Mouse (Mus musculus) left cerebral cortex, postnatal 14 days (tissue): ENCODE results near the gene Rbm6. TPM values are rescaled to one million over a fixed set of nuclear protein-coding genes. Genes with fewer than 3 reads are reported as not detected.

ENCODE experiments used
- DNase-seq, 2 experiments: peaks; one replicate each; pipeline ENCODE4 v3.0.0; 2021 to 2022; ENCODE audit warnings: low spot score in 2 of 2, mixed read lengths in 1 of 2
- intact Hi-C: fragments of 180-260 bp; cut with DNase I; formaldehyde crosslinking; loops from one replicate; pipeline ENCODE4 v1.15.1; 2025
- total RNA-seq, 2 experiments: library from RNA; stranded (reverse); gene quantifications; 2 replicates each; pipeline ENCODE4 v1.2.3; 2021

Gene Rbm6
- total RNA-seq, 2 experiments from 2014 or later, result 57.0 to 57.8 TPM

DNA sequence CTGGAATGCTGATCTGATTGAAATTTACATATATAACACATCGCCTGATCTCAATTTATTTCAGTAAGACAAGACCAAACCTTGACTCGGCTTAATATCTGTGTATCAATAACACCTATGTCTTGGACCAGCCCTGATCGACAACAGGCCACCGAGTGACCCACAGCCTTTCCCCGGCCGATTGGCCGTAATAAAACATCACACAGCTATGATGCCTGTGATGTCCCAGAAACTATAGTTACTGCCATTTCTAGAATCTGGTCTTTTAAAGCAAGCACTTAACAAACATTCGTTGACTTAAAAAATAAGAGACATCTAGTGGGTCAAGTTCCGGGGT lies 103.0 kb downstream of the Rbm6 start:
- intact Hi-C loops, result no loop called here
- no peak for DNase-seq

DNA sequence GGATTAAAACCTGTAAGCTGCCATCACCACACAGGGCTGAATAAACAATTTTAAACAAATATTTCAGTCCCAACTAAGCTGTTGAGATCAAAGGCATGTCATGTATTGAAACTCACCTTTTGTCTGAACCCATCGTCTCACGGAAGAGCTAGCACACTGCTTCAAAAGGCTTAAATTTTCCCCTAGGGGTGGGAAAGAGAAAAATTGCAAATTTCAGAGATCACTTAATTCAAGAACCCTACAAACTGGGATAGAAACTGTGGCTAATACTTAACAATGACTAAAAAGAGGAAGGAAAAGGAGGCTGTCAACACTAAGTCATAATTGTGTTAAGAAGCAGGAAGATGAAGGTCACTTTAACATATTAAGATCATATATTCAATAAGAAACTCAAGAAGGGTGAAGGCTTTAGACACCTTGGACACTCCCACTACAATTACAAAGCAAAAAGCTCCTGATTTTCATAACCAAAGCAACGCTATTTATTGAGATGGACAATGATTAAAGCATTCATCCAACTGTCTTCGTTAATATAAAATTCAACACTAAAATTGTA lies 103.5 kb downstream of the Rbm6 start:
- intact Hi-C loops, result no loop called here
- no peak for DNase-seq

DNA sequence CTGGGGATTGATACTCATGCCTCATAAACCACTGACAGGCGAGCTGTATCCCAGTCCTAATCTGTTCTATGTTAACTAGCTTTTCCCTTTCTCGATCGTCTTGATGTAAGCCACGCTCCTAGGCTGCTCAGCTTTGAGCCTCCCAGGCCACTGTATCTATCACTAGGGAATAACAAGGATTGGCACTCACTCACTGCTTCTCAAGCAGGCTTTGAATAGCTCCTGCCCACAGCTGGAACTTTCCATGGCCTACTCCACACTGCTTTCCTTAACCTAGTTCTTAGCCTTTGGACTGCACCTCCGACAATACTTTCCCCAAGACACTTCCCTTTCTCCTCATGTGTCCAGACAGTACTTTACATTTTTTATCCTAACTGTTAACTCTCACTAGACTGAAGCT lies 104.2 kb downstream of the Rbm6 start:
- no peak for DNase-seq
- intact Hi-C loops, result no loop called here

DNA sequence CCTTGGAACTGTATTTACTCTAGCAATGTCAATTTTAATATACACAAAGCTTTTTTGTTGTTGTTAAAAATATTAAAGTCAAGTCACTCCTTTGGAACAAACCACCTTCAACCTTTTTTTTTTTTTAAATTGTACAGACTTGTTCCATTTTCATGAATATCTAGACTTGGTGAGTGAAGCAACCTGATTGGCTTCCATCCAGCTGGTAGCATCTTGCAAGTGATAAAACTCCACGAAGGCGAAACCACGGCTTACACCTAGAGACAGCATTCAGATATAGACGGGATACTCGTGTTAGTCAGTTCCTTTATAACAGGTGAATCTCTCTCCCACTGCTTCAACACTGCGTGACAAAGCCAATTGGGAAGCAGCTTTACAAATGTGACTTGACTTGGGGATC lies 113.4 kb downstream of the Rbm6 start:
- DNase-seq, result no peak
- intact Hi-C loops, result no loop called here

DNA sequence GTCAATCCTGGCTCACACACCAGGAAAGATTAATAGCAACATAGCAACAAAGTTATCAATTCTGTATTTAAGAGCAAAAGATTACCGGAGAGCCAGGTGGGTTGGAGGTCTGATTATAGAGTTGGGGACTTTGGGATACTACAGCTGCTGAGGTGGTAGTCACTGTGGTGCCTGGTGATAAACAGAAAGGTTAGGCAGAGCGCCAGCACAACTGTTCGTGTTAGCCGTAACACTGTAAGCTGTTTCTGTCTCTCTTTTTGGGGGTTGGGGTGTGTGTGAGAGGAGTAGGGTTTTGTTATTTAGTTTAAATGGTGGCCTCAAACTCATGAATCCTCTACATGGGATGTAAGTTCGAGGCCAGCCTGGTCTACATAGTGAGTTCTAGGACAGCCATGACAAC lies 122.7 kb downstream of the Rbm6 start:
- intact Hi-C loops, result no loop called here
- DNase-seq, result no peak

DNA sequence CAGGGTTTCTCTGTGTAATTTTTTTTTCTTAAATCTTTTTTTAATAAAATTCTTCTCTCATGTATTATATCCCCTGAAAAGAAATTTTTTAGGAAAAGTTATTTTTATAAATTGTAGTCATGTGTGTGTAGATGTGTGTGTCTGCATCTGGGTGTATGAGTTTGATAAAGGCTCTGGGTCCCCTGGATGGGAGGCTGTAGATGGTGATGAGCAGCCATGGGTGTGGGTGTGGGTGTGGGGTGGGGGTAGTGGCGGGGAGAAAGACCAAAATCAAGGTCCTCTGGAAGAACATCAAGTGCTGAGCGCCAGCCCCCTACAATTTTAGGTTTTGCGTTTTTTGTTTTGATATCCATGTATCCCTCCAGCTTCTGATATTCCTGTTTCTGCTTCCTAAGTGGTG lies 125.0 kb downstream of the Rbm6 start:
- no peak for DNase-seq
- intact Hi-C loops, result no loop called here

DNA sequence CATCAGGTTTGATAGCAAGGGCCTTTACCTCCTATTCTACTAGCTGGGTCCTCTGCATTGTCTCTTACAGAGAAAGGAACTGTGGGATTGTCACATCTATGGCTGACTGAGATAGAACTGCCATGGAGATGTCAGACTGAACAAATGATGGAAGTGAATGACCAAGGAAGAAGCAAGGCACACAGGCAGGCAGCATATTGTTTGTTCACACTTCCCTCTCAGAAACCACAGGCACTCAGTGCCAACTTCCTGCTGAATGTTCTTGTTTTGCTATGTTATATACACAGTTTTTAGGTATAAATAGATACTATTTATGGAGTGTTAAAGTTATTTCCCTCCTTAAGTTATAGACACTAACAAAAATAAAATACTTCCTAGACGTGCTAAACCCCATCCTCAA lies 125.7 kb downstream of the Rbm6 start:
- DNase-seq, result no peak
- intact Hi-C loops, result no loop called here

DNA sequence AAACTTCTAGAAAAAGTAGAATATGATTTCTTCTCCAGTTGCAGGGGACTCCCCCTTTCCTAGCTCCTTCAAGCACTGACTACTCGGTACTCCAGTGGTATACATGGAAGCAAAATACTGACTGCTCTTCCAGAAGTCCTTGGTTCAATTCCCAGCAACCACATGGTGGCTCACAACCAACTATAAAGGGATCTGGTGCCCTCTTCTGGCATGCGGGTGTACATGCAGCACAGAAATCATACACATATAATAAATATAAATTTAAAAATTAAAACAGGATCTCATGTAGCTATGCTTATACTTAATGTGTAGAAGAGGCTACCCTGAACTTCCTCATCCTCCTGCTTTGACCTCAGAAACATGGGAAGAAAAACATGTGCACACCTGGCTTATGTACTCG lies 126.4 kb downstream of the Rbm6 start:
- no peak for DNase-seq
- intact Hi-C loops, result no loop called here

DNA sequence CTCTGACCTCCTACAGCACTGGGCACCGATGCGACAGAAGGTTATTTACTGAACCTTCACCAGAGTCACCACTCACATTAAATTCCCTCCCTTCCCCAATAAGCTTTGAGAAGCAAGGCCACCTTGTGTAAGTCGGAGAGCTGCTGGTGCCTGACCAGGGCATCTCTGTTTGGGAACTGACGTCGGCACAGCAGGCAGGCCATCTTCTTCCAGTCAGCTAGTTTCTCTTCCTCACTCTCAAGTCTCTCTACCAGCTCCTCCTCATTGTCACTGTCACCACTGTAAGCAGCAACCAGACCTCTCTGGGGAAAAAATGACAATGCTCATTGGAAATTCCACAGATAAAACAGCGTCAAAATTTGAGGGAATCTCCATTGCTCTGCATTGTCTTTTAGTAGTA lies 129.0 kb downstream of the Rbm6 start:
- DNase-seq, result no peak
- intact Hi-C loops, result no loop called here

DNA sequence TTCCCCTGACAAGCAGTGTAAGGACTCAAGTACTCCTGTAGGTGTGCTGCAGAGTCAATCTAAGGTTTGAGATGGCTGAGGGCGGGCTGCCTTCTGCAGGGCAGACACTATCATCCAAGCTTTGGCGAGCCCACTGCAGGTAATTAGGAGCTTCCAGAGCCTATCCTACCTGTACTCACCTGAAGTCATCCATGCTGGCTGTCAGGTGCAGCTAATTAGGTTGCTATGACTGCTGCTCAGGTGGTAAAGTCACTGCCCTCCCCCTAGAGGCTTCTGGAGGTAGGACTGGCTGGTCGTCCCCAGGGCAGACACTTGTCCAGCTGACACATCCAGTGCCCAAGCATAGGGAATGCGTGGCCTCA lies 134.2 kb downstream of the Rbm6 start:
- intact Hi-C loops, result loop anchor here (1.0 to 5.0 kb wide), 2 partner anchors 54 to 137 kb away; no protein-coding TSS in a partner anchor
- DNase-seq, result peak; percentile 34 to 45

DNA sequence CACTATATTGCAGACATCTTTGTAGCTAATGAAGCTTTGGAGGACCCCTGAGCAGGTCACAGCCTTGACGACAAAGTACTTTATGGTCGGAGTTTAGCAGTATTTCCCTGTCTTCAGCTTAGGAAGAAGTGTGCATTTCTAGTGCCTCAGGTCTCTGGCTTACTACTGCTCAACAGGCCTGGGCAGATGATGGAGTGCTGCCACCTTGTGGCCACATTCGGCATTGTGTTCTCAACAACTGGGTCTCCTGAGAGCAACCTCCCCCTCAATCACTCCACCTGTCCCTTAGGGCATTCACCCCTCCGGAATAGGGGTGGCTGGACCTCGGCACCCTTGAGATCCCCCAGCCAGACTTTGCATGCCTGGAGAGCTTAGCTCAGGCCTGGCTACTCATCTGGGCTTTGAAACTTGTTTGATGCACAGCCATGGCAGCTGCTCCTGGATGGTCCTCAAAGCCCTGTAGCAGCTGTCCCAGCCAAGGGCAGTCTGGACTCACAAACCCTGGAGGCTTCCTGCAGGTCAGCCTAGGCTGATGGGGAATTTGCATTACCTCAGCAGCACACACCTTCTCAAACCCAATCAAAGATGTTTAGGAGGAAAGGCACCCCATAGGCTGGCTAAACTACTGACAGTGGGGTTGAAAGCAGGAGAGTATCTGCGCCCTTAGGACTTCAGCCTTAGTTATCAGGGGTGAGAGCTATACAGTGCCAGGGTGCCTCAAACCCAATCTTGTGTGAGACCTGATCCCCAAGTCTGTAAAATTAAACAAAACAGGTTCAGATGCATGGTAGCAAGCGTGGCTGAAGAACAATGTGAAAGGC lies 134.8 kb downstream of the Rbm6 start:
- intact Hi-C loops, result loop anchor here (1.0 to 5.0 kb wide), 2 partner anchors 53 to 136 kb away; no protein-coding TSS in a partner anchor
- DNase-seq, result peak; percentile 92 to 95

DNA sequence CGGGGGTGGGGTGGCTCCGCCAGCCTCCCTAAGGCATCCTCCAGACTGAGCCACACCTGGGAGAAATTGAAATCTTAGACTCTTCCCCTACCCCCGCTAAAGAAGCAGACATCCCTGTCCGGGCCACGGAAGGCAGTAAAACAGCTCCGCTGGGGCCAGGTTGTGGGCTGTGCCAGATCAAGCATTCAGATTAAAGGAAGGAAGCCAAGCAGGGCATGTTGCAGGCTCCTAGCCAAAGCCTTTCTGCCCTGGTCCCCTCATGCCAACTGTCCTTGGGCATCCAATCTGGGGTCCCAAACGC lies 136.9 kb downstream of the Rbm6 start:
- intact Hi-C loops, result loop anchor here (5.0 kb wide), 1 partner anchor 134 kb away; no protein-coding TSS in a partner anchor
- DNase-seq, result no peak

DNA sequence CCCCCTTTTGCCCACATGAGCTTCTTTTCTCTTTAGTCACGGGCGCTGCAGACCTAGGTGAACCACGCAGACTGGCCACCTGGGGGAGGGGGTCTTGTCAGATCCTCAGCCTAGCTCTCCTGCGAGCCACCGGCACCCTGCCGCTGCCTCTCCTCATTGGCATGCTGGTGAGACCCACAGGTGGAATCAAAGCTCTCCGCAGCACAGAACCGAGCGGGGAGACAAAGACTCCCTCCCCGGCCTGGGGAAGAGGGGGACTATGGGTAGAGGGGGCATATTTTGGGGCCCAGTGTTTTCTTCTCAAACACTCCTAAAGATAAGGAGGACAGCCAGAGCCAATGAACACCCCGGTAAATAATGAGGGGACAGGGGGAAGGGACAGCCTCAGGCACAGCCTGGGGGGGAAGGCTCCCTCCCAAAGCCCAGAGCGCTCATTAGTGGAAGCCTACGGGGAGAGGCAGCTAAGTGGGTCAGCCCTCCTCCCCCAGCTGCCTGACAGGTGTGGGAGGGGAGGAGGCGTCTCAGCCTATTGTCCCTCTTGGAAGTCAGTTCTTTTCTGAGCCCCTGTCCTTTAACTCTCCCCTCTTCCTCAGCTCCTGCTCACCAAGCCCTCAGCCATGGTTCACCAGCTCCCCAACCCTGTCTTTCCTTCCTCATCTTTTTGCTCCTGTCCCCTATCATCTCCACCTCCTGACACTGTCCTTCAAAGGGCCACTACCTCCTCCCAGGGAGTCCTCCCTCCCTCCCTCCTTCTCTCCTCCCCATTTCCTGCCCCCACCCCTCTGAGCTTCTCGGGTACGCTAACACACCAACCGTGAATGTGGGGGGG lies 137.5 kb downstream of the Rbm6 start:
- DNase-seq, result peak in 1 of 2 experiments; percentile 37
- intact Hi-C loops, result loop anchor here (5.0 kb wide), 1 partner anchor 133 kb away; no protein-coding TSS in a partner anchor

DNA sequence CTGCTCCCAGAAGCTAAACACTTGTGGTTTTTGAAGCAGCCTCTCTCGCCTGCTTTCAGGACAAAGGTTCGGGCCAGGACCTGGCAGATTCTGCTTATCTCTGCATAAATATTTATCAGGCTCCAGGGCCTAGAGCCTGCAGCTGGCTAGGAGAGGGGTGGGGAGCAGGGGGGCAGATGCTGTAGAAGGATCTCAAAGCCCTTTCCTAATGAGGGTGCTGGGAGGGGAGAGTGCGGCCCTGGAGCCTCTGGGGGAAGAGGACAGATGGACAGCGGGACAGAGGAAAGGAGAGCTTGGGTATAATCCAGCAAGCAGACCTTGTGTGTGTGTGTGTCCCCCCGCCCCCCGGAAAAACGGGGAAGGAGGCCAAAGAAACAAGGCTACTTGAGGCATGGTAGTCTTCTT lies 138.5 kb downstream of the Rbm6 start:
- DNase-seq, result no peak
- intact Hi-C loops, result loop anchor here (5.0 kb wide), 1 partner anchor 87 kb away; no protein-coding TSS in a partner anchor

DNA sequence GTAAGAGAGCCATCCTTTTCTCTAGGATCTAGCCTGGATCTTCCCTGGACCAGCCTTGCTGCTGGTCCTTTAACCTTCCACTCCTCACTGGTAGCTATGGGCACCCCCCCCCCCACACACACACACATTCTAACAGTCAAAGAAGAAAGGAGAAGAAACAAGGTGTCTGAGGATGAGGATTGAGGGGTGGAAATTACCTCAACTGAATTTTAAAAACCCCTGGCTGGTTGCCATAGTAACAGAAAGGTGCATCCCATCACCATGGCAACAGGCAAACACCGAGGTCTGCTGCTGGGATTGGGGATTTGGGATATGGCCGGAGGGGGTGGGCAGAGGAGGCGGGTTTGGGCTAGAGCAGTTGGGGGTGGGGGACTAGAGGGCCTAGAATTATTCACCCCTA lies 143.3 kb downstream of the Rbm6 start:
- no peak for DNase-seq
- intact Hi-C loops, result loop anchor here (5.0 kb wide), 1 partner anchor 82 kb away; no protein-coding TSS in a partner anchor

DNA sequence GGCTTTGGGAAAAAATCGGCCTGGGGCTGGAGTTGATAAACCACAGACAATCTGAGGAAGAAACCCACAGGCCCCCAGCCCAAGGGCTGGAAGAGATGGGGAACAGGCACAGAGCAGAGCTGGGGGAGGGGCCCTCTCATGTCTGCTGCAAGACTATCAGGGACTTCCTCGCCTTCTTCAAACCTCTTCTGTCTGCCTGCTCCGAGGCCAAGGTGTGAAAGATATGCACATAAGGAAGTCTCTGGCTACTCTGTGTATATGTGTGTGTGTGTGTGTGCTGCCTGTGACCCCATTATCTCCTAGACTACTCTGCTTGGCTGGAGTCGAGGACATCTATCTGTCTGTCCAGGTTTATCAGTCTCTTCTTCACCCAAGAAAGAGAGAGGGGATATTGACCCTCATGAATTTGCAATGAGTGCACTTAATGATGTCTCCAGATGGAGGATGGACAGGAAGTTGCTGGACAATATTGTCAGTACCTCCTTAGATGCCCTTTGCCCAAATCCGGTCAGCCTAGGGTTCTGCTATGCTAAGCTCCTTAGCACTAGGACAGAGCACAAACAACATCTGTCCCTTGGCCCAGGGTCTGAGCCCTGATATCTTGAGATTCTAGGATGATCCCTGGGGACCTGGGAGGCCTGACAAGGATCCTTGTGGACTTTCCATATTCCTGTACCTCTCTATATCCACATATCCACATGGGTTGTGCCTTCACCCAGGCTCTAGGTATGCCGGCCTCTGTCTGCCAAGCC lies 143.9 kb downstream of the Rbm6 start:
- intact Hi-C loops, result no loop called here
- DNase-seq, result no peak

DNA sequence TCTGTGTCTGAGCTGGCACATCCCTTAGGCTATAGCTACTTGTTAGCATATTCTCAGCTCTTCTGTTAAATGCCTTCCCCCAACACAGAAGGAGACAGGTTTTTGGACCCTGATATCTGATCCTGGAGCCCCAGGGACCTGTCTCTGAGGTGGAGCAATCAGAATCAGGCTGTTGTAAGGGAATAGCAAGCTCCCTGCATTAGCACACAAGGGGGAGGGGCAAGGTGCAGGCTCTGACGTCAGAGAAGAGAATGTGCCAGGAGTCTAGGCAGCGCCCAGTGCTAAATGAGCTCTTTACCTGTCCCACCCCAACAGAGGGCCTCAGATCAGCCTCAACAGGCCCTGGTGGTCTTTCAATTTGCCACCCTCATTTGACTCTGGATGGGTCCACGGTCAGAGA lies 146.0 kb downstream of the Rbm6 start:
- no peak for DNase-seq
- intact Hi-C loops, result no loop called here

DNA sequence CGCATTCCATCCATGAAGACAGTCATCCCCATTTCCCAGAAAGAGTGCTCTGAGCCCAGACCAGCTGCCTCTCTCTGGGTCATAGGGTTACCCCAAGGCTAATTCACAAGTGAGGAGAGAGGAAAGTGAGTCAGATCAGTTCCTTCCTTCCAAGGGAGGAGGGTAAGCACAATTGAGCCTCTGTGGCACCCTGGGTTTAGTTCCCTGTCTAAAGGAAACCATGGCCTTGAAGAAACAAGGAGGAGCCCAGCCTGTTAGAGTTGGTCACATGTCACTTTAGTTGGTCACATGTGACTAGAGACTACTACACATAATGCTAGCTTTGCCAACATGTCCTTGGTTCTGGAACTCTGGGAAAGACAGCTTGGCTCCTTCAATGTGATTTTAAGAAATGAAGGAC lies 148.2 kb downstream of the Rbm6 start:
- DNase-seq, result no peak
- intact Hi-C loops, result no loop called here

DNA sequence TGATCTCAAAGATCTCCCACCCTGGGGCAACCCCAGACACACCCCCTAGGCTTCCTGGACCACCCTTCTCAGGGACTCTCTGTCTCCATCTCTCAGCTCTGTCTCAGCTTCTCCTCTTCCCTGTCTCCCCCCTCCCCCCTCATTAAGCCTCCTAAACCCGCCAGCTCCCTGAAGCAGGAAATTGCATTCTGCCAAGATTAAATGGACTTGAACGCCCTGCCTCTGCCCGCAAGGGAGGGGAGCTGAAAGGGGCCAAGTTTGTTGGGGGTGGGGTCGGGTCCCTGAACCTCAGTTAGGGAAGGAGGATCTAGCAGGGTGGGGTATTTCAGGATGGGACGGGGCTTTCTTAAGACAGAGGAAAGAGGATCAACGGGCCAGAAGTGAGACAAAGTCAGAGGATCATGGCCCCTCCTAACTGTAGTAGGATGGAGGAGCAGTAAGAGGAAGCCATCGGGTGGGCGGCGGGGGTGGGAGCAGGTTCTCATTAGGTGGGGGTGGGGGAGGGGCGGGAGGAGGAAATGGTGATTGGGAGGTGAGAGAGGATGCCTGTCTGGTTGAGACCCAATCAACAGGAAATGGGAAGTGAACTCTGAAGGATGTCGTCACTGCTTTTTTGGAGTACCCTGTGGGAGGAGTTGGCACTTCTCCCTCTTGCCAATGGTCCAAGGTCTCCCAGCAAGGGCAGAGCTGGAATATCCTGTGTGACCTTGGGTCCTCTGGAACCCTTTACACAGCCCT lies 149.1 kb downstream of the Rbm6 start:
- DNase-seq, result no peak
- intact Hi-C loops, result no loop called here
